Mouse (Mus musculus) urinary bladder, postnatal 4 days (tissue): ENCODE results near the gene Gm36210.

Source experiments
- DNase-seq, 2 experiments: peaks; one replicate each; pipeline ENCODE4 v3.0.0; 2021 to 2022; ENCODE audit warnings: low spot score in 2 of 2

Gene Gm36210

DNA sequence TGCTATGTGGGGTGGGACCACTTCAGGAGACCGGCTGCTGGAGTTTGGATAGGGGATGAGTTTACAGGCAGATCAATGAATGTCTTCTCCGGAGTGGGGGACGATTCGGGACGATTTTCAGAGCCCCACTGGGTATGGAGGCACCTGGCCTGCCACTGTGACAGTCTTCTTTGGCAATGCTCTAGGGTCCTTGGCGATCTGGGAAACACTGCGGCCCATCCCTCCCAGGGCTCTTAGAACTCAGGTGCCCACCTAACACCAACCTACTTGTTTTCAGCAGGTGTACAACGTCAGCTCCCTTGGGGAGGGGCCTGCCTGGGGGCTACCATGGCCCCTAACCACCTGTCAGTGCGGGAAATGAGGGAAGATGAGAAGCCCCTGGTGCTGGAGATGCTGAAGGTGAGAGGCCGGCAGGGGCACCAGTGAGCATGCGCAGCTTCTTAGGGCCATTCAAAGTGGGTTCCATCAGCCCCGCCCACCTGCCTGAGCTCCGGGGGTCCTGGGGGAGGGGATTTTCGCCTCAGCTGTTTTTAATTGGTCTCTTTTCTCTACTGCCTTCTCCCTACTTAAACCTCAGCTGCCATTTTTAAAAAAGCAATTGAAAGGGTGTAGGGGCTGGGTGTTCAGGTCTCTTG, 16.7 kb upstream of the Gm36210 start:
- DNase-seq: no peak

DNA sequence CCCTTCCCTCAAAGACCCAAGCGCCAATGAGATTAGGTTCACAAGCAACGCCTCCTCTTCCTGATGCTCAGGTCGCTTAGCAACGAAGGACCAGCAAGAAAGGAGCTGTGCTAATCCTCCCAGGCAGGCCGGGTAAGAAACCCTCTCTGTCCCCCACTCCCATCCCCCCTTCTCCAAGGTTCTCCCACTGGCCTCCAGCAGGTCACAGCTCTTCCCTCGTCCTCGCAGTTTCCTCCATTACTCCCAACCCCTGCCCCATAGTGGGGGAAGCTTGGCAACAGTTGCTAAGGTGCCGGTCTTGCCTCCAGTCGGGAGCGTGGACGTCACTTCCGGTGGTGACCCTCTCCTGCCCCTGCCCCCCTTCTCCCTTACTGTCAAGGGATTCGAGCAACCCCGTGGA, 16.2 kb upstream of the Gm36210 start:
- no peak for DNase-seq

GRCm38 (mm10) chr7:4921824-4922482, 15.6 kb upstream of the Gm36210 start, which contains the start of gene Nat14:
Gene Nat14 (plus strand): TSS chr7:4922028.
- DNase-seq: no peak

- DNase-seq: no peak
These were observed 14.9 kb upstream of the Gm36210 start for GRCm38 (mm10) chr7:4920976-4921823.

- no peak for DNase-seq
These were observed 14.2 kb upstream of the Gm36210 start for GRCm38 (mm10) chr7:4920496-4920895.

DNA sequence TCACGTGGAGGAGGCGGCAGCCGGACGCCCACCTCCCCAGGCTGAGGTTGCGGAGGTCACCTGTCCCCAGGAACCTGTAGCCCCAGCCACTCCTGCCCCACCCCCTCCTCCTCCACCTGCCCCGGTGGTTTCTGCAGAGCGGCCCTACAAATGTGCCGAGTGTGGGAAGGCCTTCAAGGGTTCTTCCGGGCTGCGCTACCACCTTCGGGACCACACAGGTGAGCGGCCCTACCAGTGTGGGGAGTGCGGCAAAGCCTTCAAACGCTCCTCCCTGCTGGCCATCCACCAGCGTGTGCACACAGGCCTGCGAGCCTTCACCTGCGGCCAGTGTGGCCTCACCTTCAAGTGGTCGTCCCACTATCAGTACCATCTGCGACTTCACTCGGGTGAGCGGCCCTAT, 13.7 kb upstream of the Gm36210 start:
- no peak for DNase-seq

GRCm38 (mm10) chr7:4919096-4919495, 12.8 kb upstream of the Gm36210 start:
- DNase-seq: no peak

GRCm38 (mm10) chr7:4918681-4919080, 12.4 kb upstream of the Gm36210 start:
- DNase-seq: no peak

DNA sequence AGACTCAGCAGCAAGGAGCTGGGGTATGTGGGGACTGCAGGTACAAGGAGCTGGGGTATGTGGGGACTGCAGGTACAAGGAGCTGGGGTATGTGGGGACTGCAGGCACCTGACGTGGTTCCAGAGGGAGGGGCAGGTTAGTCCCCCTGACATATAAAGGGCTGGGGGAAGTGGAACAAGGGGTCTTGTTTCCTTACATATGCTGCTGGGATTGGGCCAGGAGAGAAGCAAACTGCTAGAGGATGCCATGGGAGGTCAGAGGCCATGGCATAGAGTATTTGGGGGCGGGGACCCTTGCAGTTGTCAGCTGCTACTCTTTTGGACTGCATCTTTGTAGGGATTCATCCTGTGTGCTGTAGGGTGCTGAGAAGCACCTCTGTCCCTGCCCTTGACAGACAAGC, 11.2 kb upstream of the Gm36210 start:
- DNase-seq: no peak

GRCm38 (mm10) chr7:4915669-4916416, 9.5 kb upstream of the Gm36210 start:
- no peak for DNase-seq

GRCm38 (mm10) chr7:4915007-4915665, 8.8 kb upstream of the Gm36210 start, which contains the start of gene Zfp628:
Gene Zfp628 (plus strand): TSS chr7:4915217.
- peak; percentile 92 to 93 for DNase-seq

DNA sequence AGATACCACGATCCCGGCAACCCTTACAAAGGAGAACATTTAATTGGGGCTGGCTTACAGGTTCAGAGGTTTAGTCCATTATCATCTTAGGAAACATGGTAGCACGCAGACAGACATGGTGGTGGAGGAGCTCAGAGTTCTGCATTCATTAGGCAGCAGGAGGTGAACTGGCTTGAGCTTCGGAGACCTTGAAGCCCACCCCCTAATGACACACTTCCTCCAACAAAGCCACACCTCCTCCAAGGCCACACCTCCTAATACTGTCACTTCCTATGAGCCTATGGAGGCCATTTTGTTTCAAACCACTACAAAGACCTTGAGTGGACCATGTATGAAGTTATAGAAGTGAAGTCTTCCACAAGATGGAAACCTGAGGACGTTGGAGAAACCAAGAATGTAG, 5.9 kb upstream of the Gm36210 start:
- DNase-seq: no peak

GRCm38 (mm10) chr7:4911561-4911960, 5.2 kb upstream of the Gm36210 start:
- peak; percentile 64 to 77 for DNase-seq

- no peak for DNase-seq
These were observed 3.9 kb downstream of the Gm36210 start for GRCm38 (mm10) chr7:4902404-4902803.

GRCm38 (mm10) chr7:4901171-4901570, 5.1 kb downstream of the Gm36210 start:
- no peak for DNase-seq

- DNase-seq: no peak
These were observed 5.8 kb downstream of the Gm36210 start for GRCm38 (mm10) chr7:4900523-4900851.

- no peak for DNase-seq
These were observed 6.4 kb downstream of the Gm36210 start for GRCm38 (mm10) chr7:4899649-4900522.

GRCm38 (mm10) chr7:4898851-4899648, 7.3 kb downstream of the Gm36210 start:
- no peak for DNase-seq

GRCm38 (mm10) chr7:4895186-4895585, 11.1 kb downstream of the Gm36210 start:
- no peak for DNase-seq

DNA sequence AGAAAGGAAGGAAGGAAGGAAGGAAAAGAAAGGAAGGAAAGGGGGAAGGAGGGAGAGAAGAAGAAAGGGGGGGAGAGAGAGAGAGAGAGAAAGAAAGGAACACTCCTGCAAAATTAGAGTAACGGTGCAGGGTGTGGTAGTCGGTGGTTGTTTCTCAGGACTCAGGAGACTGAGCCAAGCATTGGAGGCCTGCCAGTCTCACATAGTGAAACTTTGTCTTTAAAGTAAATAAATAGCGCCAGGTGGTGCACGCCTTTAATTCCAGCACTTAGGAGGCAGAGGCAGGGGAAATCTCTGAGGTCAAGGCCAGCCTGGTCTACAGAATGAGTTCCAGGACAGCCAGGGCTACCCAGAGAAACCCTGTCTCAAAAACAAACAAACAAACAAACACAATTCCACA, 19.6 kb downstream of the Gm36210 start:
- no peak for DNase-seq
